Mouse (Mus musculus) C2C12 (cell line): ENCODE data around the gene Nme7.

Source experiments
- CTCF ChIP-seq: IDR thresholded peaks from one replicate; pipeline ENCODE4 v1.5.1; 2011; ENCODE audit not compliant: control insufficient read depth, insufficient read depth, insufficient read length
- MAX ChIP-seq: IDR thresholded peaks from one replicate; pipeline ENCODE4 v1.6.1; 2011; ENCODE audit warnings: mild to moderate bottlenecking, control low read depth

GRCm38 (mm10) chr1:164307124-164307751 is 3.3 kb downstream of the Nme7 start, which contains the start of gene Blzf1:
- no peak for TF ChIP-seq CTCF
- TF ChIP-seq MAX: no peak
